Mouse (Mus musculus) gastrocnemius, adult 18-20 months (tissue): Measurements from ENCODE around the gene Plb1. TPM values are rescaled to one million over a fixed set of nuclear protein-coding genes. Genes with fewer than 3 reads are reported as not detected.

Source experiments
- DNase-seq: peaks from one replicate; pipeline ENCODE4 v3.0.0; 2021; ENCODE audit warnings: low spot score
- long read RNA-seq, 2 experiments: library from polyadenylated mRNA; stranded (forward); transcript quantifications; one replicate each; pipeline ENCODE4 v2.0.0; 2021
- total RNA-seq, 2 experiments: library from RNA; stranded (reverse); gene quantifications; 2 replicates each; pipeline ENCODE4 v1.2.3; 2021

The Plb1 gene
- total RNA-seq = 1 to 10 TPM; 1.6 to 2.0 TPM
- long read RNA-seq, experiment 1 = 0 reads
- long read RNA-seq, experiment 2, partial matches to known transcripts = 1 of 3 reads
- long read RNA-seq, experiment 2, other reads (novel, unspliced or antisense) = 2 of 3 reads

DNA sequence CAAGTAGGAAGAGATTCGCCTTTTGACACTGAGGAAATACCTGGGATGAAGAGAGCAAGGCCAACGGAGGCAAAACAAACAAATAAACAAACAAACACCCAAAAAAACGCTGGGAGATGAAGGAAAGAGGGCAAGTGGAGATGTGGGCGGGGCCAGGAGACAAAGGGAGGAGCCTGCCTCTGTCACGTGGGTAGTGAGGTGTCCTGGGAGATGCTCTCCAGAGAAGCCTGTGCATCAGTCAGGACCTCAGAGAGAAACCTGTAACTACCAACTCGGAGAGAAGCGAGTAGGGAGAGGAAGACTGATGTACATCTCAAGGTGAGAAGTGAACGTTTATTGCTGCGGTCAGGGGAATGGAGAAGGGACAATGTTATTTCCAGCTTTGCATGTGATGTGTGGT, at the start of gene Plb1:
Plb1 (plus strand) TSS at position 235 of the 400 bp plus-strand sequence.
- DNase-seq = no peak

DNA sequence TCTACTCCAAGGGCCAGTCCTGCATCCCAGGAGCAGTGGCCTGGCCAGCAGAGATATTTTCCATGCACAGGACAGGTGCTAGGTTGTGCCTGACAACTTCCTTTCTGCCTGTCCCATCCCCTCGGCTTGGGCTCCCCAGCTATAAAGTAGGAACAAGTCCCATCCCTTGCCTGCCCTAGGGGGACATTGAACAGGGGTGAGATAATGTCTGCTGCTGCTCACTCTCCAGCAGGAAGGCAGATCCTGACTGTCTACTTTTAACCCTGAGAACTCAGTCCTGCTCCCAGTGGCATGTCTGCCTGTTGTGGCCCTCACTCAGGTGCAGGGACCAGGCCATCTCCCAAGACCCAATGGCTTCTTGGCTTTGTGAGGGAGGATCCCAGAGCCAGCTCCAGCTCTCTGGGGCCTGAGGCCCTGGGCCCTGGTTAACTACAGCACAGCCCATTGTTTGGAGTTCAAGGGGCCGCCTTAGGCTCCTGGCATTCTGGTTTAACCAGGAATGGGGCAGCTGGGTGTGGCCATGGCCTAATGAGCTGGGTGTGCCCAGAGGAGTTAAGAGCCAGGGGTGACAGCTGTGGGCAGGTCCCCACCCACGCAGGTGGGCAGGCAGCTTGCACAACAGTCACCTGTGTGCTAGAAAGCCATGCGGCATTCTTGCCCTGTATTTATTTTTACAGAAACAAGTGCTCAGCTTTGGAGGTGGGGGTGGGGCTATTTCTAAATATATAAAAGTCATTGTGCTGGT, 49.5 kb upstream of the Plb1 start:
- DNase-seq = no peak

DNA sequence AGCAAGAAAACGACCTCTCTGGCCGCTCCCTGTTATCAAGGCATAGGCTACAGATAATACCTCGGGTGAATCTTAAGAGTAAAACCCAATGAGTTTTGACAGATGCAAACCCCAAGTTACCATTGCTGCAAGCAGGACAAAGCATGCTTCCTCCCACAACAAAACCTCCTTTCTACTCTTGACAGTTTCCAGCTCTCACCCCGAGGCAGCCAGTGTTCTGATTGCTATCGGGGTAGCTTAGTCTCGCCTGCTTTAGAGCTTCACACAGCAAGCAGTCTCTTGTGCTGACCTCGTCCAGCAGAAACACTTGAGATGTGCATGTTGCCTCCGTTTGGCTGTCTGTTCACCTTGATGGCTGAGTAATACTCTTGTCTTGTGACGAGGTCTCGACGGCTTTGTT, 44.8 kb upstream of the Plb1 start:
- DNase-seq = no peak

GRCm38 (mm10) chr5:32191259-32191658, 41.2 kb upstream of the Plb1 start:
- DNase-seq = no peak

DNA sequence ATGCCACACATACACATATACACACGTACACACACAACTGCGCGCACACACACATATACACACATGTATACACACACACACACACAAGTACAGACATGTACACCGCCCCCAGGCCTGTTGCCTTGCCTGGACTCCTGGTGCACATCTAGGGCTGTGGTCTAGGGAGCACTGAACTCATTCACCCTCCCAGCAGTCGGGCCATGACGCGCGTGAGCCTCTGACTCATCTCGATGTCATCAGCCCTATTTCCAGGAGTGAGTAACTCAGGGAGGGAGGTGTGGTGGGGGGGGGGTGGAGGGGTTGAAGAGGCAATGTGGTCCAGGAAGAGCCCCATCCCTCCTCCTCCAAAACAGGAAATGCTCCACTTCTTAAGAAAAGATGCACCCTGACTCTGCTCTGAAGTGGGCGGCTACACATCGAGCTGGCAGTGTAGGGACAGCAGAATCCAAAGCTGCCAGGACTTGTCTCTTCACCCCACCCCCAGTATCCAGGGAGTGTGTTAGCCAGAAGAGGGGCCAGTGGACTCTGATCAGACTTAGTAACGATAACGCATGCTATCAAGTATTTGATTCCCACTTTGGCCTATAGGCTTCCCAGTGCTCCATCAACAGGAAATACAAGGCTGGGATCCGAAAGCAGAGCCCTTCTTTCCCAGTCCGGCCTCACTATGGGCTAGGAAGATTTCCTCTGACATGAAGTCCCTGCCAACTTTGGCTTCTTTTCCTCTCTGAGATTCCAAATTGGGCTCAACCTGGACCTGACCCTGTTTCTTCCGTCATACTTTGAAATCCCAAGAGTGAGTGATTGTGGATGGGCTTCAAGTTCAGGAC, 40.3 kb upstream of the Plb1 start:
- peak; percentile 44 for DNase-seq

DNA sequence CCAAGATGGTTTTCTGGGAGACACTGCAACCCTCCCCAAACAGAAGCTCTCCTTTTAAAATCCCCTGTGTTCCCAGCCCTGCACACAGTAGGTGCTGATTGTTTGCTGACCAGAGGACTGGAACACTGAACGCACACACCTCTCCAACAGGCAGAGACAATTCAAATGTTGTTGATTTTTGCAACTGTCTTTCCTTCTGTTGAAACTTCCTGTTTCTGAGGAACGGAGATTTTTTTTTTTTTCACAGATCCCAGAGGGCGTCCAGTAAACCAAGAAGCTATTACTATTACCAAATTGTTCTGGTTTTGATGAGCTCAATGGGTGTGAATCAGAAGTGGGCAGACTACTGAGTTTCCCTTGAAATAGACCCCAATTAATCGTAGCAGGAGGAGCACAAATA, 38.3 kb upstream of the Plb1 start:
- no peak for DNase-seq

- DNase-seq = no peak
Measured at GRCm38 (mm10) chr5:32195857-32196609, 36.5 kb upstream of the Plb1 start.

DNA sequence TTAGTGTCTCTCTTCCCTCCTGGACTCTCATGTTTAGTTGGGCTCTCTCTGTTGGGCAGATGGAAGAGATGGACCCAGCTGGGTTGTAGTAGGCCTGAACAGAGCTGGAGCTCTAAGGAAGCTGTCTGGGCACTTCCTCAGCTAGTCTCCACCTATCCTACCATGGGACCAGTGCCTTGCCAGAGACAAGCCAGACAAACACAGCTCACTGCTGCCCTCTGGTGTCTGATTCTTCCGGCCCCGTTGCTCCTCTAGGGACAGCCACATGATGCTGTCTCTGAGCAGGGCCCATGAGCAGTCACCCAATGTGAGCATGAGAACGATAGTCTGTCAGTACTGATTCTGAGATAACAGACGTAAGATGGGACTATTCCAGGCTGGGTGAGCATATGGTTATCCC, 34.8 kb upstream of the Plb1 start:
- peak; percentile 96 for DNase-seq

DNA sequence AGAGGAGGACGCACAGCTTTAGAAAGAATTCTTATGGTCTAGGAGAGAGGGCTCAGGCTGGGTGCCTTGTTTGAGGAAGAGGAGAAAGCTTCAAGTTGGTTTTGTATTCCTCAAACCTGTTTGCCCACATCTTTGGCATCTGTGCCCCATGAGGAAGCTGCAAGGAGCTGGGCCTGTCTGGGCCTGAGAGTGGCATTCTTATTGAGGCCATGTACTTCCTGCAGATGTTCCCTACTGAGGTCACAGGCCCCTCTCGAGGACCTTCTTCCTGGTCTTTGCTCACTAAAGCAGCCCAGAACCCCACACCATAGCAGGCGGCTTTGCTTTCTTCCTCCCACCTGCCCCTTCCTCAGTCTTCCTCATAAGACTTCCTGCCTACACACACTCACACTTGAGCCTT, 33.4 kb upstream of the Plb1 start:
- DNase-seq = no peak

DNA sequence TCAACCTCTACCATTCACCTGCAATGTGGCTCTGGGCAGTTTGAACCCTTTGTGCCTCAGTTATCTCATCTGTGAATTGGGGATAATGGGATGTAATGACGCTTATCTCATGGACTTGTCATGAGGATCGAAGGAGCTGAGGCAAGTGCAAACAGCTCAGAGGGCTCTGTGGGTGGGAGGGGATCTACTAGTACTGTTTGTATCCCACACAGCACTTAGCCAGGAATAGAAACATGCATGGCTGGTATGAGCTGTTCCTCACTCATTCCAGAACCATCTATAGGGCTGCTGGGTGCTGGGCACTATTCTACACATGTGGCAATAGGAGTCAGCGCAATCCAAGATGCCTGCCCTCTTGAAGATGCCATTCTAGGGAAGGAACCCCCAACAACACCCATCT, 32.9 kb upstream of the Plb1 start:
- DNase-seq = no peak

DNA sequence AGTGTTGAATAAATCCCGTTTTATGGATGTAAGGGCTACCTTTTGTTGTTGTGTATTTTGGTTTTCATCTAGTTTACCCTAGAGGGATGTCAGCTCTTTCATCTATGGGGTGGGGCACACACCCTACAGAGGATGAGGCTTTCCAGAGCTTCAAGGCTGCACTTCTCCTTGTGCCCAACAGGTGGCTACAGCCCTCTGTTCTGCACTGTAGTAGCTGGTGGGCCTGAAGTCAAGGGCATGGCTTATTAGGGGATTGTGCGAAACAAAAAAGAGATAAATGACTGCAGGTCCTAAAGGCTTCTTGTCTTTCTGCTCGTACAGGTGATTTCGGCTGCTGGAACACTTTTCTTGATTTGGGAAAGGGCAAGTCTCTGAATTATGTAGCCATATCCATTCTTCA, 27.9 kb upstream of the Plb1 start:
- no peak for DNase-seq

GRCm38 (mm10) chr5:32206726-32207125, 25.8 kb upstream of the Plb1 start:
- no peak for DNase-seq

DNA sequence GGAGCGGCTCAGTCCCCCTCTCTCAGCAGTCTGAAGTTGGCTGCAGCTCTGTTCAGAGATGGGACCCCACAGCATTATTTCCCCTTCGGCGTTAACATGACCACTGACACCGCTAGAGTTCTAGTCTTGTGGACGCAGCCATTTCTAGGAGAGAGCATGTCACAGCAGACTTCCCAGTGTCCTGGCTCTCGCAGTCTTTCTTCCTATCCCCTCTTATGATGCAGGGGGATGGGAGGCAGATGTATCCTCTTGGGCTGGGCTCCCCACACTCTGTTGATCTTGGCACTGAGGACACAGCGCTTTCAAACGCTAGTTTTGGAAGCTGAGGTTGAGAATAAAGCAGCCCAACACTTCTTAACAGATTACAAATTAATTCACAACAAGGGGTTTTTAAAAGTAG, 24.0 kb upstream of the Plb1 start:
- no peak for DNase-seq

DNA sequence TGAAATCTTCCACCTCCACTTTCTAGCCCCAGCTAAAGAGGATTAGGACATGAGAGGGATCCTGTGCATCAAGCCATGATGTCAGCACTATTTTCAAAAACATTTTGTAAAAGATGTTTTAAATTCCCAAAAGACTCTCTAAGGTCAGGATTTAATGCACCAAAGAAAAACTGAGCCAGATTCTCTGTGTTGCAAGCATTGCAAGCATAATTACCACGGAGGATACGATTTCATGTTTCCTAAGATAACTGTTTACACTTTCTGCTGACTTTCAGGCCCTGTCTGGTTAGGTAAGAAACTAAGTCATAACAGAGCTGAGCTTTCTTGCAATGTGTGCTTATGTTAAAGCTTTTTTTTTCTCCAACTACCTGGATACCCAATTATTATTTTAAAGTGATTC, 21.5 kb upstream of the Plb1 start:
- DNase-seq = no peak

DNA sequence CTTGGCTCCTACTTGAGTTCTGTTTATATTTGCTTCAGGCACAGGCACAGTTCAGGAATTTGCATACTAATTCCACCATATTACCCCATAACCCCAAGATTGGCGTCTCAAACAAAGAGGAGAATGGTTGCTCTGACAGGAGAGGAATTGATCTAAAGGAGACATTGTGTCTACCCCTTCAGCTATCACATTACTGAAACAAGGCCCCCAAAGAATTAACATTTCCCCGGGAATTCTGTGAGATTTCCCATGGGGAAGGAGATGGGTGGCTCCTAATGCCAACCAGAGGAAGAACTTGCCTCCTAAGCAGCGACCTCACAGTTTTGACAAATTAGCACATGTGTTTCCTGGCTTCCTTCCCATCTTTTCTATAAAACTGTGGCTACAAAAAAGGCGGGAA, 18.8 kb upstream of the Plb1 start:
- no peak for DNase-seq

- DNase-seq = no peak
Measured at GRCm38 (mm10) chr5:32215510-32215909, 17.0 kb upstream of the Plb1 start.

GRCm38 (mm10) chr5:32216465-32216864, 16.0 kb upstream of the Plb1 start:
- no peak for DNase-seq

DNA sequence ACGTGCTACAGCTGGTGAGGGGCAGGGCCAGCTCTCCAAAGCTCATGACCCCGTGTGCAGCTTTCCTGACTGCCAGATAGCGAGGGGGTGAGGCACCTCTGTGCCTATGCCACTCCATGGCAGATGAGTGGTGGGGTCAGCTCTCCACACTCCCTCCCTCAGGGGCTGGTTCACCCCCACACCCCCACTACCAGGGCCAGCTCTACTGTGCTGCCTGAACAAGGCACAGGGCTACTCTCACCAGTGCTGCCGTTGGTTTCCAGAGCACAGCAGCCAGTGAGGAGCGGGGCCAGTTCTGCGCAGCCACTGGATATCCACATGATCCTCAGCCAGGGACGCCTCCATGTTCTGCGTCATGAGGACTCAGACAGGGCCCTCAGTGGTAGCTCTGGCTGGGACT, 15.0 kb upstream of the Plb1 start:
- no peak for DNase-seq

GRCm38 (mm10) chr5:32230372-32230771, 2.1 kb upstream of the Plb1 start:
- no peak for DNase-seq

GRCm38 (mm10) chr5:32239337-32239736, 6.8 kb downstream of the Plb1 start:
- DNase-seq = no peak

DNA sequence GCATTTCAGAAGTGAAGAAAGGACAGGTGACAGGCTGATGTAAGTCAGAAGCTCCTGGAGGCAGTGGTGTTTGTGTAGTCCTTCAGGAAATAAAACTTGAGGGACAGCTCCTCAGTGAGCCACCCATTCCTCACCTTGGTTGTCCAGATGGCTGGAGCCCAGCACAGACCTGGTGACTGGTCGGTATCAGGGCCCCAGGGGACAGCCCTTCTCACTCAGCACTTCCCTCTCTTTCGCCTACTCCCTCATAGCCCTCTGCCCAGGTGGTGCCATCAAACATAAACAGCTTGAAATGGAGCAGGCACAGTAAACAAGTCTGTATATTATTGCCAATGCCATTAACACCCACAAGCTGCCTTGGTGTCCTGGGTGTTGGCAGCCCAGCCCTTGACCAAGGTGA, 8.2 kb downstream of the Plb1 start:
- DNase-seq = no peak

DNA sequence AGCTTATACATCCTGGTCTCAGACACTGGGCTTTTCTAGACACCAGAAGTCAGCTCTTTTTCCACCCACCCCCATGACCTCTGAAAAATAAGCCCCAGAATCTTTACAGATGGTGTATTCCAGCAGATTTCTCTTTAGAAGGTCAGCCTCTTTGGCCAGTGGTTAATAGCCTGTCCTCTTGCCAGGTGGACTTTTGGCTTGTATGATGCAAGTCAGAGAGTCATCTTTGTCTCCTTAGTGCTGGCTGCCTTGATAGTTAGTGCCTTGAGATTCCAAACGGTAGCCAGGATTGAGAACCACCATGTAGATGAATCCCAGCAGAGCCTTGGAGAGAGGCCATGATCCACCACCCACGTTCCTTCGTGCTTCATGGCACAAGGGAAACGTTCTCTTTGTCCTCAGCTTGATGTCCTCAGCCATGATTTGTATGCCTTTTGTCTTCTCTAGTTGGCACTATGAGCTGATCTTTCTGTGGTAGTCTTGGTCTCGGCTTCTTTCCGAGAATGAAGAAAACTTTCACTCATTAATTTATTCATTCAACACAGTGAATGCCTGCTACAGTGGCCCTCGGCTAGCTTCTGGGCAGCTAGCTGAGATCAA, 10.9 kb downstream of the Plb1 start:
- DNase-seq = no peak
